Mouse (Mus musculus): ENCODE measurements around the gene Olfr1287.

Gene Olfr1287

DNA sequence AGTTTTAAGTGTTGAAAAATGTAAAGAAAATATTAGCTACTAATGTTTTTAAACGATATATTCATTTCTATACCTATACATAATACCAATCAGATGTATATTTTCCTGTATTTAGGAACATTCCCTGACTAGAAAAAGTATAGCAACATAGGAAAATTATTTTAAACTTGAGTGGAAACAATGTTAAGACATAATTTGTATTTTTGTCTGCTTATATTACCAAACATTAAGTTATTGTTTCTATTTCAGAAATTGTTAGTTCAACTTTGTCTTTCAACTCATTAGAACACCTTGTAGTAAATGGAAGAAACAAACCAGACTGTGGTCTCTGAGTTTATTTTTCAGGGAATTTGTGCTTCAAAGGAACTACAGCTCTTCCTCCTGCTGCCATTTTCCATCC, at the start of gene Olfr1287:
Gene Olfr1287, plus strand, starts transcription at position 301 of the 400 bp plus-strand sequence.
- no peak for DNase-seq (ENCODE audit: low read depth, low spot score)

DNA sequence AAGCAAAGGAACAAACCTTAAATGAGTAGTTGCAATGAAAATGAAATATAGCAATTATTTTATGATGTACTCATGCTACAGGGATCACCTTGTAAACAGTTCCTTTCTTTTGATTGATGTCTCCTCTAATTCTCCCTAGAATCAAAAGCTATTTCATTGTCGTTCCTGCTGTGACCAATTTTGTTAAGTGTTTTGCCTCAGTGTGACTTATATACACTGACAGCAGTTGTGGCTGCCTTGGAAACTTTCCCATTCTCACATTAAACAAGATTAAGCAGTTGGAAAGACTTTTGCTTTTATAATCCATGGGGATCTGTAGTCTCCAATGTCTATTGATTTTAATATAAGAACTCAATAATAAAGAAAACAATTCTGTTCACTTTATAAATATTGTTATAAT, 26.0 kb upstream of the Olfr1287 start, which contains the start of gene Olfr1286:
Gene Olfr1286, minus strand, starts transcription at position 185 of the 400 bp plus-strand sequence.
- DNase-seq (ENCODE audit: low read depth, low spot score): no peak

DNA sequence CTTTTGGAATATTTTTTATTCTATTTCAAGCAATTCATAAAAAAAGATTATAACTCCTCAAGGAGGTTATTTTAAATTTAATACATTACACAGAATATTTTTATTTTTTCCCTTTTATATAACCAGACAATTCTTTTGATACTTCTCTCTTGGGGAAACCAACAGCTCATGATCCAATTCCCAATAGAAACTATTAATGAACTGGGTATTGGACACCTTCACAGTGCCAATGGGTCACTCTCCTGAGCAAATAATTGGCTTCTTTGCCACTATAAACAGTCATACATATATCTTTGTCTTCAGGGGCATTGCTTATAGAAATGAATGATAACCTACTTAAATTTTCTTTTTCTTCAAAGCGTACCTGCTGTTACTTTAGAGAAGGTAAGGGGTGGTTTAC, 24.9 kb downstream of the Olfr1287 start, which contains the start of gene Olfr1288:
Gene Olfr1288, plus strand, starts transcription at position 301 of the 400 bp plus-strand sequence.
- no peak for DNase-seq (ENCODE audit: low read depth, low spot score)

DNA sequence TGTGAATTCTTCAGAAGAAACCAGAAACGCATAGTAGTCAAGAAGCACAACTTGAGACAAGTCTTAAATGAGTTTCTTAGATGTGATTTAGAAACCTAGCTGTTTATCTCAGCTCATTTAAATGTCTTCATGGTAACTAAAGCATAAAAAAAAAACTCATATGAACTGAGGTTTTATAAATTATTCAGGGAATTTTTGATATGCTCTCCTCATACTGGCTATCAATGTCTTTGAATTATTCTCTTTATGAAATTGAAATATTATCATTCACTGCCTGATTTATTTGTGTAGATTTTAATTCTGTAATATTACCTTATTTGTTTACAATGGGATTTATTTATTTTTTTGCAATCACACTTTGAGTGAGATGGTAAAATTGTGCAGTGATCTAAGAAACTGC, 31.6 kb downstream of the Olfr1287 start, which contains the start of gene Olfr1289:
Gene Olfr1289, plus strand, starts transcription at position 301 of the 400 bp plus-strand sequence.
- no peak for DNase-seq (ENCODE audit: low read depth, low spot score)

DNA sequence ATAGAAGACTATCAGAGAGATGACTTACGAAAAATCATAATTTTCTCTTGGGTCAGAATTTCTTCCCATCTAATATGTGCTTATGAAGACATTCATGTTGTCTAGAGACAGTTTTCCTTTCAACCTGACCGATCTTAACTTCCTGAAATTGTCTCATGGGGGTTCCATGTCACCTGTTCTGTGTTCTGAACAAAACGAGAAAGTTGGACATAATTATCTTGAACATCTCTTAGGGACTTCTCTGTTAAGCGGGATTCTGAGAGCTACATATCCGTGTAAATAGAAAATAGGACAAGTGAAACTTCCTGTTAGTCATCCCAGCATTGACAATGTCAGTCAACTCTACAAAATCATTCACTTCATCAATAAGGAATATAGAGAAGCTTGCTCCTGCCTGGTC, 44.8 kb downstream of the Olfr1287 start, which contains the start of gene Olfr1290:
Gene Olfr1290, minus strand, starts transcription at position 101 of the 400 bp plus-strand sequence.
- DNase-seq (ENCODE audit: low read depth, low spot score): no peak

DNA sequence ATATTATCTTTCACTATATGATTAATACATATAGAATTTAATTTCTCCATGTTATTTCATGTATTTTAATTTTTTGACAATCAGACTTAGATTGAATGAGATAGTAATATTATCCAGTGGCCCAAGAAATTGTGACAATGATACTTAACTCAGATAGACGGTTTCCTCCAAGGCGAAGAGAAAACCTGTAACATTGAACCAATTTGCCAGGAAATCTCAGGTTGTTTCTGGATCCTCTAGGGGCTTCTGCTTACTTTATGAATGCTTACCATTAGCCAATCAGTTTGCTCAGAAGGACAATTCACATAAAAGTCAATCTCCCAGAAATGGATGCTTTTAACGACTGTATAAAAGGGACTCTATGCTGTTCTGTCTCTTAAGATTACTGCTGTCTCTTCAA, 47.9 kb downstream of the Olfr1287 start, which contains the start of gene Olfr1291-ps1:
Gene Olfr1291-ps1, plus strand, starts transcription at position 301 of the 400 bp plus-strand sequence.
- no peak for DNase-seq (ENCODE audit: low read depth, low spot score)
